Mouse (Mus musculus): ENCODE results near the gene Atrip.

- TF ChIP-seq POLR2A (IDR thresholded peaks at IDR 0.05; ENCODE audit: insufficient read depth, low read depth, low read length) (no peak), CTCF (IDR thresholded peaks at IDR 0.05; ENCODE audit: insufficient read depth, low read depth, low read length) (no peak)
Observed at GRCm38 (mm10) chr9:109123266-109123665, 49.3 kb upstream of the Atrip start.
